Mouse (Mus musculus) mesoderm, embryonic 11.5 days (tissue): ENCODE measurements at regions not wholly inside any gene's neighbourhood (a gene's known extent, or its start where the extent isn't known, plus 50 kb on each side); places are given as distances from the start of the nearest gene placed in this dataset.
"Not testable (repeated sequence)": the region's sequence is repeated elsewhere in the genome, so short reads cannot be mapped to it uniquely, and the experiment has no call there.

Source experiments
- DNase-seq: peaks from one replicate; pipeline ENCODE4 v3.0.0-alpha.2; 2012; ENCODE audit warnings: low read depth, low spot score

DNA sequence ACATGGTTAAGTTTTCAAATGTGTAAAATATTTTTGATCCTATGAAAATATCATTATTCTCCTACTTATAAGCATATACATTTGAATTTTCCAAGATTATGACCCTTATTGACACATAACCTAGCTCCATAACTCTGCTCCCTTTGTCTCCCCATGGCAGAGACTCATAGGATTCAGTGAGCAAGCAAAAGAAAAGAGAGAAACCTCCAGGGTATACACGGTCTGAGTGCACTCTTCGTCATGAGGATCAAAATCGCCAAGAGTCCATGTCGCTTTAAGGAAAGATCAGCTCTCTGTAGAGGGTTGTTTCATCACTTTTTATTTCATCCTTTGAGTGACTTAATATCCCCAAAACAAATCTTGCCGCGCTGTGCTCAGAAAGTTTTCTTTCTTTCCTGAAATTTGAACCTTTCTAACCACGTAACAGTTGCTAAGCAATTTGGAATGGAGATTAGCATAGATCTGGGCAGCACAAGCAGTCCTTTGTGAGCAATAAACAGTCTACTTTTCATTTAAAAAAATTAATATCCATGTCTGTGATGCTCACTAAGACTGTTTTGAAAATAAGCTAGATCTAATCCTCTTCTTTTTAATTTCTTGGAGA, 1158.0 kb downstream of the A830018L16Rik start:
- DNase-seq: no peak

DNA sequence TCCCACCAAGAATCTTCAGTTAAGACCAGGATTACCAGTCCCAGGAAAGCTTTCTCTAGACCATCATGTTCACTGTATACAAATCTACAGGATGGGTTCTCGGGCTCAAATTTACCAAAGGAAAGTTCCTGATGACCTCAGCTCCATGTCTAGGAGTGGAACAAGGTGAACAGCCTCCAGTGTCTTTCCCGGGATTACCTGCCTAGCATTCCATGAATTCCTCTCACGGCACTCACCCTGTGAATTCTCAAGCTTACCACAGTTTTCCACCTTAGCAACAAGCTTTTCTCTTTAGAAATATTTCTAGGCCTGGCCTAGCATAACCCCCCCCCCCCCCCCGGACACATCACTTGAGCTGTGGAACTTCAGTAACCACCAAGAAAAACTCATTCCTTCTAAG, 1158.9 kb downstream of the A830018L16Rik start:
- DNase-seq: no peak

DNA sequence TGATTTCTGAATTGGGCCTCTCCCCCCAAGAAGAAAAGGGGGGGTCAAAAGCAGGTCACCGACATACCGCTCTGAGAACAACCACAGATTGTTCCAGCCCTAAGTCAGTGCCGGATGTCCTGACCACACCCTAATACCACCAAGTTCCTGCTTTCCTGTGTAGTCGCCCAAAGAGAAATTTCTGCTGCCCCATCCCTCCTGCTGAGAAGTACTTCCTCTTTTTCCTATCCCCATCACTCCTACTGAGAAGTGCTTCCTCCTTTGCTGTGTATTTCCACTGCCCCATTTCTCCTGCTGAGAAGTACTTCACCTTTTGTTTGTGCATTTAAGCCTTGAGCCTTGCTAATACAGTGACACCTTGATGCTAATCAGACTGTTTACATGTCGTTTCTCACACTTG, 1160.4 kb downstream of the A830018L16Rik start:
- no peak for DNase-seq

DNA sequence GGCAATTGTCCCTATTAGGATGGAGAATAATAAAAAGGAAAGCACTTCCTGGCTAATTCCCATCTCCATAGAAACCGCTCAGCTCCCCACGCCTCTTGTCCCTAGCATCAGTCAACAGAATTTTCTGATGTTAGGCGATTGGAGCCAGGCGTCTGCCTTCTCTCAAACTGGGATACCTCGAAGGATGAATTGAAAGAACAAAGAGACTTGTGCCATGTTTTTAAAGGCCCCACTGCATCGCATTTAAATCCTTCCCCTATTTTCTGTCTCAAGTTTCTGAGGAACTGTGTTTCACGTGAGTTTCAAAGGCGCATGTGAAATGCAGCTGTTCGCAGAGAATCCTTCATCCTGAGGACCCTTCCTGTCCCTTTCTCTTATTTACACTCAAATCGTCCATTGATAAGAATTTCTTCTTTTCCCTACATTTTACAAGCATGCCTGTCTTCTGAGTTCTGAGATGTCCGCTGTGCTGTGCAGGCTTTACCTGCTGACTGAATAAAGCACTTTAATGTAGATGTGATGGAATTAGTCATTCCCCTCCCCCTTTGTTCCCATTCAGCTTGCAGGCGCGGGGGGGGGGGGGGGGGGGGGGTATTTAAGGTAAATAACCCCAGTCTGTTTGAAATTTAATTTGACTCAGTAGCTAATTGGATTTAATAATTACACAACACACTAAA, 1163.3 kb downstream of the A830018L16Rik start:
- DNase-seq: peak; percentile 56

DNA sequence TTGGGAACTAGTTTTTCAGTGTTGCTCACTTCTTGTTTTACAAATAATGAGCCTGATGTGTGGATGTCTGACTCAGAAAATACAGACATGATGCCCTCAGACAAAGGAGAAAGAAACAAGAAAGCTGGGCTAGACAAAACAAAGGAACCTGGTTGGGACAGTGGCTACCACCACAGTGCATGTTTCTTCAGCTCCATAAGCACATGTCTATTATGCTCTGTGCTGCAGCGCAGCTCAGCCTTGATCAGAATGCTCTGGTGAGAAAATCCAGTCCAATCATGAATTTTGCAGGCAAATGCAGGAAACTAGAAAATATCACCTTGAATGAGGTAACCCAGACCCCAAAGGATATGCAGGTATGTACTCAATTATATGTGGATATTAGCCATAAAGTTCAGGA, 1164.1 kb downstream of the A830018L16Rik start:
- no peak for DNase-seq

DNA sequence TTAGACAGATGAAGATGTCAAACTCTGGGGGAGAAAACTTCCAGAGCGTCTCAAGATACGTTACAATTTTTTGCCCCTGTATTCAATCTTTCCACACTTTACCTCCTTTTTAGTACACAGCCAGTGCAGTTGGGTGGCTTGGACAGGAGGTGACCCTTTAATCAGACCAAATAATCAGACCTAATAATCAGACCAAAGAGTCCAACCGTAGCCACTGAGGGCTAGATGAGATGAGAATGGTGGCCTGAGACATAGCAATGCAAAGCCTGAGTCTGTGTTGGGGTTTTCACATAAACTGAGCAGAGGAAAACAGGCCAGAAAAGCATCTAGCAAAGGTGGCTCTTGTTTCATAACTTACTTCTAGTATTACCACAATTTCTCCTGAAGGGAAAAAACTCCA, 1169.1 kb downstream of the A830018L16Rik start:
- no peak for DNase-seq

DNA sequence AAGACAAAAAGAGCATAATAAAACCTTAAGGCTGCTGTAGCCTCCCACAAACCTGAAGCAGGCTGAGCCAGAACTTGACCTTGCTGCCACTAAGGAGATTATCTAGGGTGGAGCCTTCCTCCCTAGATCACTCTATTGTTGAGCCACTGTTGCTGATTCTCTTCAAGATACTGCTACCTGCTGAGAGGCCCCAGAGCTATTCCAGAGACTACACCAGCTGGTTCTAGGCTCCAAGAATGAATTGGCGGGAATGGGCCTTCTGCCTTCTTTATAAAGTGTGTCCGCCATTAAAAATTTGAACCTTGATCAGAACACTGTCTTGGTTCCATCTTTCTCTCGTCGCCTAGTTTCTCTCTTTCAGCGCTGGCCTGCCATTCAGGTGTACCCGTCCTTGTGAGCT, 1173.1 kb downstream of the A830018L16Rik start:
- not testable (repeated sequence) for DNase-seq

DNA sequence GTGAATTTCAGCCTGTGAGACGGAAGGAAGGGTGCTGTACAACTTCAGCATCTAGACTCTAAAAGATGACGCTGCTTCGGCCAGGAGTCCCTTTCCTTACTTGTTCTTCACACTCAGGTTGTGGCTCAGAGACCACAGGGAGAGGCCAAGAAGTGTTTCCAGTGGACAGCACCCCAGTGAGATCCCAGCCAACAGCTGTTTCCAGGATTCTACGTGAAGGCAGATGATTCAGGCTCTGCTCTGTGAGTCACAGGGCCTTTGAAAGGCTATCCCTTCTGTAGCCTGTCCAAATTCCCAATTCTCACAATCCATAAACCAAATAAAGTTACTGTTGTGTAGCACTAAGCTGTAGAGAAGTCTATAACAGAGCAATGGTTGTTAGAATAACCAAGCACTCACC, 1198.2 kb downstream of the A830018L16Rik start:
- no peak for DNase-seq

DNA sequence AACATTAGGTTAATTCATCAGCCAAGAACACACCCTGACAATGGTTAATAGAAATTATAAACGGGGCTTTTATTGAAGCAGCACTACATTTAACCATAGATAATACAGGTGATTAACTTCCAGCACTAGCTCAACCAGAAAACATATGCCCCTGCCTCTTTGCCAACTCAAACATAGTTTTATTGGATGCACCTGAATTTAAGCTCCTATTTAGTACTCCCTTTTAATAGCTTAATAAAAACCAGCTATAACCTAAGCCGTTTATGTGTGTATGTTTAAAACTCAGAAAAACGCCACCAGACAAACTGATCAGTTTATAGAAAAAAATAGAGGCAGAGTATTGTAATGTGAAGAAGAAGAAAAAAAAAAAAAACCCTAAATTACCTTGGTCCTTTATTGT, 1201.4 kb downstream of the A830018L16Rik start:
- DNase-seq: no peak

DNA sequence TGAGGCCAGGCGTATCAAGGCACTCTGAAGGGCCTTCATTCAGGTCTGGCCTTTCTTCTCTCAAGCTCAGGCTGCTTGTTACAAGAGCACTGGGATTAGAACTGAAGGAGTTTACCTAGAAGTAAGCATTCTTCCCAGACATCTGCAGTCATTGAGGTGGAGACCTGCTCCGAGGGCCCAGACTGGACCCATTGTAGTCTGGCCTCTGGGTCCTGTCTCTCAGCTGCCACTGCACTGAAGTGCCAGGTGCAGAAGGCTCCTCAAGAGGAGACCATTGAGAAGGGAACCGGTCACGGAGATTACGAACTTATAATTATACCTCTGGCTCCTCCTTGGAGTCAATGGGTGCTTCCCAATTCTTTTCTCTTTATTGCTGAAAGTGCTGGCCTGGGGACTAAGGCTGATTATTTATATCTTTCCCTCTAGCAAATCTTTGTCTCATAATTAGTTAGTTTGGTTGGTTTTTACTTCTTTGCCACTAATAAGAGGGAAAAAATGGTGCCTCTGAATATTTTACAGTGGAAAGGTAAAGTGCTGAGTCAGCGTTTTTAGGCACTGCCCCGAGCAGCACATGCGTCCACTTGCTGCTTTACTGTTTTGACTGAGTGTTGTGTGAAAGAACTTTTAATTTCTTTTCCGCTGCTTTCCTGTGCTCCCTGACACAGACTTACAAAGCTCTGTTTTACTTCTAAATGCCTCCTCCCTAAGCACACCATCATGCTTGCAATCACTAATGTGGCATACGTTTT, 1202.0 kb downstream of the A830018L16Rik start:
- no peak for DNase-seq

DNA sequence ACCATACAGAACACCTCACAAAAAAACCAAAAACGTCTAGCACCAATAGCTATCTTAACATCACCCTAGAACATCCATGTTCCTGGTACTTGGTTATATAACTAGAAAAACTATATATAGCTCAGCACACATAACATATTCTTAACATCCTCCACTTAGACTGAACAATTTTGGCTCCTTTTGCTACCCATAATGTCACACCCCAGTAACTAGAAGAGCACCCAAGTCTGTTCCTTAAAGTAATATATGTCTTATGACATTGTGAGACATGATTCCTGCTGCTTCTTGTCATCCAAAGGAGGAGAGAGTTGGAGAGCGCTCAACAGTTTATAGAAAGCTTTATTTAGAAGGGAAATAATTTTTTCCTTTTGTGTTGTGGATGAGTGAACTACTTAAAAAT, 1206.1 kb downstream of the A830018L16Rik start:
- DNase-seq: no peak

DNA sequence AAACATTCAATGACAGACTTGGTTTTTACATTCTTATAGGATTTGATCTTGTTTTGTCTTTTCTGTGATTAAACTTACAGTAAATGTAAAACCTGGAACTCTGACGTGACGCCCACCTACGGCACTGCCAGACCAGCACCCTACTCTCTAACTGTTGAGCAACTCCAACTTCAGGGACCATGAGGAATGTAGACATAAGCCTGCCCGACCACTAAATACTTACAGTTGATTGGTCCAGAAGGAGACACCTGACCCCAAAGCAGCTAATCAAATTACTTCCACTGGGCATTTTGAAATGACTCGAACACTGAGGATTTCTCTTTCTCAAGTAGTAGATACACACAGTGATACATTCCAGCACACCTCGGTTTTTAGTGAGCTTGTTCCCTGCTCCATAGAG, 1206.9 kb downstream of the A830018L16Rik start:
- no peak for DNase-seq

DNA sequence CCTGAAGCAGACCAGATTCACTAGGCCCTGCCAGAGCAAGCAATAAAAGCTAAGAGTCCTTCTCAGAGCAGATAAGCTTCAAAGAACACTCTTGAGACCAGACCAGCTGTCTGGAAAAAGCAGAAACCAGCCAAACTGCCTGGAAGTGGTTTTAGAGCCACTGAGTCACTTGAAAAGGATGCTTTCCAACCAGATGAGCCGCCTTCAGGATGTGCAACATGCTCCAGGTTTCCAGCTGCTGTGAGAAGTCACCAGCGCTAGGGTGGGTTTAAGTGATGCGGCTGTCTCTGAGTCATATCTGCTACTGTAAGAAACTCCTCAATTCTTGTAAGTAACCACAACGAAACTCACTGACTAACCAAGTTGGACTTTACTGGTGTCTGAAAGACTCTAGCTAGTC, 1209.3 kb downstream of the A830018L16Rik start:
- no peak for DNase-seq

DNA sequence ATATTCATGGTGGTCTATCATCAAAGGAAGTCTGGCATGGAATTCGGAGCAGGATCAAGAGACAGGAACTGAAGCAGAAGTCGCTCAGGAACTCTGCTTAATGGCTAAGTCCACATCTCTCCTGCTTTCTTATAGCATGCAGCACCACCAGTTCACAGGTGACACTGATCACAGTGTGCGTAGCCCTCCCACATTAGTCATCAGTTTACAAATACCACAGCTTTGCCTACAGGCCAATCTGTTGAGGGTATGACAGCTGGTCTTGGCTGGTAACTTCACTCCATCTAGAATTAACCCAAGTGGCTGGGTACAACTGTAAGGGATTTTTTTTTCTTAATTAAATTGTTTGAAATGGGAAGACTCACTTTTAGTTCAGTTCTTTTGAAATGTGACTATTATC, 1219.1 kb downstream of the A830018L16Rik start:
- DNase-seq: no peak

DNA sequence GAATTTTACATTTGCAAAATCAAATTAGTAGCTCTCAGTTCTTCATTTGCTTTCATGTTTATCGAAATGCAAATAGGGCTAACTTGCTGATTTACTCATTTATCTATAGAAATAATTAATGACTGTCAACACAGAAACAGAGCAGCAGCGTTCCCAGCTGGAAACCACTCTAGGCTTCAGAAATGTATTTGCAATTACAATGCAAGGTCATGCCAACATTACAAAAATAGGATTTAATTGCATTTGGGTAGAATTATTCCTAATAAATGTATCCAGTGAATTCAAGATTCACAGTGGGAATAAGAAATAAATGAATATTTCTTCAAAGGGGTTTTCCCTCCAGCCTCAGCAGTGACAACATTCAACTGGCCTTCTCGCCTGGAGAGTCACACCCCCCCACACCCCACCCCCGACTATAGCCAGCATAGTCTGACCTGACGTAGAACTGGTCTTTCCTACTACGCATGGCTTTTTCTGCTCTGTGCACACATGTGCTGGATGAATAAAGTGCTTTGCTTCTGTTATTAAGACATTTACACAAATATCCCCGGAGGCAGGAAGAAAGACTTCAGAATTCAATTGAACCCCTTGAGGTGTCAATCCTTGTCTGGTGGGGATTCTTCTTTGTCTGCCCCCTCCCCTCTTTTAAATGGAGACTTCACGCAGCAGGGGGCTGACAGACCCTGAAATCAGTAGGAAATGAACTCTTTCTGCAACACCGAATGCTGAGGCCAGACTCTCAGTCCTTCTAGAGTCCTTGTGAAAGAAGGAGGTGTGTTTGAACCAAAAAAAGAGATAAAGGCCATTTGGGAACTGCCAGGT, 1222.6 kb downstream of the A830018L16Rik start:
- DNase-seq: peak; percentile 31

DNA sequence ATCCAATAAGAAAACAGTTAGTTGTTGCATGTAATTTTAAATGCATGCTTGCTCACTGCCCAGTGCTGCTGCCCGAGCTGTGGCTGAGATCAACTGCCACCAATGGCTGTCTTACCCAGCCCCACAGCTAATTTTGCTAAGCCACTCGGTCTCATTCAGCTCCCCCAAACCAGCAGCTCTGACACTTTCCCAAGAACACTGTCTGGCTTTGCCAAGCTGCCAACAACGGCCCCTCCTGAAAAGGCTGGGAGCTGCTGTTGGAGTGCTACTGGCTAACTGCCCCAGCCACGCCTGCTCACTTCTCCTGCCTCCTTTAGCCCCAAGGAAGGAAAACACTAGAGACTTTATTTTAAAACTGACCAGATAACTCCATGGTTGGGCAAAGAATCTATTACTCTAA, 1227.1 kb downstream of the A830018L16Rik start:
- DNase-seq: no peak
